Mouse (Mus musculus): ENCODE results near the gene Sprtn. TPM values are rescaled to one million over a fixed set of nuclear protein-coding genes. Genes with fewer than 3 reads are reported as not detected.
A peak's percentile ranks its signal among the peaks of the same experiment; 100 is the strongest.

Gene Sprtn
- 10 to 100 TPM; 13.2 to 16.5 (median 15.3) TPM for total RNA-seq (2022)

GRCm38 (mm10) chr8:124897386-124898250 lies at the start of gene Sprtn, which contains the start of gene Exoc8:
Gene Sprtn, plus strand, starts transcription at chr8:124897886.
Gene Exoc8, minus strand, starts transcription at chr8:124897705.
- peak; percentile 92 to 97 for DNase-seq (ENCODE audit: low spot score in 2 of 2)

GRCm38 (mm10) chr8:124853511-124853910 lies 44.2 kb upstream of the Sprtn start:
- DNase-seq (ENCODE audit: low spot score in 2 of 2), result no peak

GRCm38 (mm10) chr8:124859466-124859865 lies 38.2 kb upstream of the Sprtn start:
- no peak for DNase-seq (ENCODE audit: low spot score in 2 of 2)

- no peak for DNase-seq (ENCODE audit: low spot score in 2 of 2)
Observed at GRCm38 (mm10) chr8:124860188-124860587, 37.5 kb upstream of the Sprtn start.

- peak; percentile 82 to 90 for DNase-seq (ENCODE audit: low spot score in 2 of 2)
Observed at GRCm38 (mm10) chr8:124862321-124863162, 35.1 kb upstream of the Sprtn start, which contains the start of the genes Gnpat and 2810004N23Rik. Gene Gnpat, plus strand, starts transcription at chr8:124863033. Gene 2810004N23Rik, minus strand, starts transcription at chr8:124863120.

- no peak for DNase-seq (ENCODE audit: low spot score in 2 of 2)
Observed at GRCm38 (mm10) chr8:124863163-124863677, 34.5 kb upstream of the Sprtn start.

- DNase-seq (ENCODE audit: low spot score in 2 of 2), result no peak
Observed at GRCm38 (mm10) chr8:124863729-124864128, 34.0 kb upstream of the Sprtn start.

GRCm38 (mm10) chr8:124866669-124867068 lies 31.0 kb upstream of the Sprtn start:
- no peak for DNase-seq (ENCODE audit: low spot score in 2 of 2)

GRCm38 (mm10) chr8:124867126-124867525 lies 30.6 kb upstream of the Sprtn start:
- DNase-seq (ENCODE audit: low spot score in 2 of 2), result no peak

- no peak for DNase-seq (ENCODE audit: low spot score in 2 of 2)
Observed at GRCm38 (mm10) chr8:124869708-124870107, 28.0 kb upstream of the Sprtn start.

GRCm38 (mm10) chr8:124871474-124871873 lies 26.2 kb upstream of the Sprtn start:
- DNase-seq (ENCODE audit: low spot score in 2 of 2), result no peak

GRCm38 (mm10) chr8:124872081-124872480 lies 25.6 kb upstream of the Sprtn start:
- no peak for DNase-seq (ENCODE audit: low spot score in 2 of 2)

- no peak for DNase-seq (ENCODE audit: low spot score in 2 of 2)
Observed at GRCm38 (mm10) chr8:124872690-124873089, 25.0 kb upstream of the Sprtn start.

GRCm38 (mm10) chr8:124878141-124878540 lies 19.5 kb upstream of the Sprtn start:
- DNase-seq (ENCODE audit: low spot score in 2 of 2), result no peak

- DNase-seq (ENCODE audit: low spot score in 2 of 2), result no peak
Observed at GRCm38 (mm10) chr8:124878946-124879526, 18.6 kb upstream of the Sprtn start.

- no peak for DNase-seq (ENCODE audit: low spot score in 2 of 2)
Observed at GRCm38 (mm10) chr8:124888385-124888784, 9.3 kb upstream of the Sprtn start.

- no peak for DNase-seq (ENCODE audit: low spot score in 2 of 2)
Observed at GRCm38 (mm10) chr8:124892596-124892995, 5.1 kb upstream of the Sprtn start.

- no peak for DNase-seq (ENCODE audit: low spot score in 2 of 2)
Observed at GRCm38 (mm10) chr8:124896010-124896631, 1.6 kb upstream of the Sprtn start.

- peak; percentile 67 to 68 for DNase-seq (ENCODE audit: low spot score in 2 of 2)
Observed at GRCm38 (mm10) chr8:124896632-124897385, 877 bp upstream of the Sprtn start.

- DNase-seq (ENCODE audit: low spot score in 2 of 2), result no peak
Observed at GRCm38 (mm10) chr8:124898251-124898905, 692 bp downstream of the Sprtn start.
